Mouse (Mus musculus): Measurements from ENCODE around the gene Gna15. TPM values are rescaled to one million over a fixed set of nuclear protein-coding genes. Genes with fewer than 3 reads are reported as not detected.

Gna15 gene
- total RNA-seq, 2 experiments from 2014 or later, result 1.7 to 2.6 TPM

DNA sequence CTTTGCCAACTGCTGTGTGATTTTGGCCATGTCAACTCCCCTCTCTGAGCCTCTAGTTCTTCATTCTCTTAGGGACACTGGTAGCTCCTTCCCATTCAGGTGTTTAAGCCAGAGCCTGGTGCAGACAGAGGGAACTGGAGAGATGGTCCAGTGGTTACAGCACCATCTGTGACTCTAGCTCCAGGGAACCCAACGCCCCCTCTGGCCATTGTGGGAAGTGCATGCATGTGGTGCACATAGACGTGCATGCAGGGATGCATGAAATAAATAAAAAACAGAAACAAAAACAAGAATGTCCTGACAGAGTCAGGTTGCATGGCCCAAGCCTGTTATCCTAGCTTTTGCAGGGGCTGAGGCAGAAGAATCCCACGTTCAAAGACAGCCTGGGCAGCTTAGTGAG lies 32.3 kb upstream of the Gna15 start:
- no peak for DNase-seq (ENCODE audit: low spot score in 2 of 2)

DNA sequence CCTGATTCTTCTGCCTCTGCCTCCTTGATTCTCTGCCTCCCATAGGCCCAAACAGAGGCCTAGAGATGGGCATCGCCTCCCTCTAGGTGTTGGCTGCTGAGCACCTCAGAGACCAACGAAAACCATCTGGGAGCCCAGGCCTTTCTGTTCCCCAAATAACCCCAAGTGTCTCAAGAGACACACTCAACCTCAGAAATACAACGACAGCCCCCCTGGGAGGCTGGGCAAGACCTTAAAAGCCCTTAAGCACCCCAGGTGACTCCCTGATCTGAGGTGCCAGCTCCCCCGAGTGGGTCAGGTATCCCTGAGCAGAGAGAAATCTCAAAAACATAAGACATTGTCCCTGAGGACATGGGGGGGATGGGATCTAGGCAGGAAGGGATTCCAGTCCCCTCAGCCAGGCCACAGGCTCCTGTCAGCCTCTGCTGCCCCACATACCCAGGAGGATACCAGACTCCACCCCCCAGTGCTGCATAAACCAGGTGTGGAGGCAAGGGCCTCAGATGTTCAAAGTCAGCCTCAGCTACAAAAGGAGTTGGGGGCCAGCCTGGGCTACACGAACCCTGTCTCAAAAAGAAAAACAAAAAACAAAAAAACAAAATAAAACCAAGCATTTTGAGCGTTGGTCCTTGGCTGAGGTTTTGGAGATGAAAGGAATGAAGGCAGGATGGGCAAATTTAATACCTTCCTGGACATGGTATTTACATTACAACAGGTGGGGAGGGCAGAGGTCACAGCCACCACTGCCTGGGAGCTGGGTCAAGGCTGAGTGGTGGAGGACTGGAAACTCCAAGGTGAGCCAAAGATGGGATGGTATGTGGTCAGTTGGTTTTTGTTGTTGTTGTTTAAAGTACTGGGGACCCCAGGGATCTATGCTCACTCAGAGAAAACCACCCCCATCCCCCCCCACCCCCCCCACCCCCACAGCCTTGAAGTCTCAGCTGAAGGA lies 30.1 kb upstream of the Gna15 start:
- no peak for DNase-seq (ENCODE audit: low spot score in 2 of 2)

DNA sequence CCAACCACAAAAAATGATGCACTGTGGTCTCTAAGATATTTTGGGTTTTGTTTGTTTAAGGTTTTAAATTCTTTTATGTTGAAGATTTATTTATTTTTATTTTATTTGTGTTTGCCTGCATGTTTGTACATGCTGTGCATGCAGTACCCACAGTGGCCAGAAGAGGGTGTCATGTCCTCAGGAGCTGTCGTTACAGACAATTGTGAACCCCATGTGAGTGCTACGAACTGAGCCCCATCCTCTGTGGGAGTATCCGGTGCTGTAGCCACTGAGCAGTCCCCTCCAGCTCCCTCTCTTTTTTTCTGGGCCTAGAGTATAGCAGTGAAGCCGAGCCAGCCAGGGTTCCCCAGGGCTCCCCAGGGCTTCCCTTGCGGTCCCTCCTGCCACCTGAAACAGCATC lies 29.2 kb upstream of the Gna15 start:
- no peak for DNase-seq (ENCODE audit: low spot score in 2 of 2)

DNA sequence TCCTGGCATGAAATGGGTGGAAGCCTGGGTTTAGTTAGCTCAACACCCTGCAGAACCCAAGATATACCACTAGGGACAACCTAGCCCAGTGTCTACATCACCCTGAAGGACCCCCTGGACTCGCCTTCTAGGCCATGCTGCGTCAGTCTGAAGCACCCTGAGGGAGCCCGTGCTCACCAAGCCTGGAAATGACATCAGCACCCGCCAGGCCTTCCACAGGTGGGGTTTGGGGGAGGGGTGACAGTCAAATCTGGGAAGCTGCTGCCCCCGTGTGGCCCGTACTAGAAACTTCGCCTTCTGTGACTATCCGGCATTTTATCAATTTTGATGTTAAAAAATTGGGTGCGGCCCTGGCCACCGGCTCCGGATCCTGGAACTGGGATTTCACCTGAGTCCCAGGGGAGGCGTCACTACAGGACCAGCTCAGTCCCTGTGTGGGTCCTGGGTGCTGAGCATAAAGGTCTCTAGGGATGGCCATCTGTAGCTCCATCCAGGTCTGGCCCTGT lies 27.6 kb upstream of the Gna15 start:
- DNase-seq (ENCODE audit: low spot score in 2 of 2), result peak; percentile 67 to 76

DNA sequence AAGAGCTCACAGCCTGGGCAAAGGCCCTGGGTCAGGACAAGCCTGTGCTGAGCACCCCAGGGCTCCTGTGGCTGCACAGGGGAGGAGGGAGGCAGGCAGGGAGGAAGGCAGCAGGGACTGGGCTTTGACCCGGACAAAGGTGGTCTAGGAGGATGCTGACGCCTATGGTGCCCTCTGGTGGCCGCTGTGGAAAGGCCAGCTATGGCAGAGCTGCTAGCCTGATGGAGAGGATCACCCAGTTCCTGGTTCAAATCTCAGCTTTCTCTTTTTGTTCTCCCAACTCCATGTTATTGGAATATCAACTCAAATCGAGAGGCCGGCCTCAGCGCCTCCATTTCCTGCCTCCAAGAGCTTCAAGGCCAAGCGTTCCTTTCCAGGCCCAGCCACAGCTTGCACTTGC lies 26.2 kb upstream of the Gna15 start:
- DNase-seq (ENCODE audit: low spot score in 2 of 2), result peak in 1 of 2 experiments; percentile 76

DNA sequence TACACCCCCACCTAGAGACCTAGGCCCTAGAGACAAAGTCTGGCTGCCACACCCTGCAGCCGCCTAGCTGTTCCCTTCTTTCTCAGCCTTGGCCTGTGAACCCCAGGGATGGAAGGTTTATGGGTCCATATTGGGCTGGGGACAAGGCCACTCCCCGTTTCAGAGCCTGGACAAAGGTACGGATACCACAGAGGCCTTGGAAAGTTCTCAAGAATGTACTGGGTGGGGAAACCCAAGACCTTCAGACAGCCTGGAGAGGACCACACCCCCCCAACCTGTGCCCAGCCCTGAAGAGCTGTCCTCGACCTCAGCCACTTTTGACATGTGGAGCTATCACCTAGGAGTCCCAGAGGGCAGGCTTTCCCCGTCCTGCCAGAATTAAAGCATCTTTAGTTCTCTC lies 24.9 kb upstream of the Gna15 start:
- DNase-seq (ENCODE audit: low spot score in 2 of 2), result no peak

DNA sequence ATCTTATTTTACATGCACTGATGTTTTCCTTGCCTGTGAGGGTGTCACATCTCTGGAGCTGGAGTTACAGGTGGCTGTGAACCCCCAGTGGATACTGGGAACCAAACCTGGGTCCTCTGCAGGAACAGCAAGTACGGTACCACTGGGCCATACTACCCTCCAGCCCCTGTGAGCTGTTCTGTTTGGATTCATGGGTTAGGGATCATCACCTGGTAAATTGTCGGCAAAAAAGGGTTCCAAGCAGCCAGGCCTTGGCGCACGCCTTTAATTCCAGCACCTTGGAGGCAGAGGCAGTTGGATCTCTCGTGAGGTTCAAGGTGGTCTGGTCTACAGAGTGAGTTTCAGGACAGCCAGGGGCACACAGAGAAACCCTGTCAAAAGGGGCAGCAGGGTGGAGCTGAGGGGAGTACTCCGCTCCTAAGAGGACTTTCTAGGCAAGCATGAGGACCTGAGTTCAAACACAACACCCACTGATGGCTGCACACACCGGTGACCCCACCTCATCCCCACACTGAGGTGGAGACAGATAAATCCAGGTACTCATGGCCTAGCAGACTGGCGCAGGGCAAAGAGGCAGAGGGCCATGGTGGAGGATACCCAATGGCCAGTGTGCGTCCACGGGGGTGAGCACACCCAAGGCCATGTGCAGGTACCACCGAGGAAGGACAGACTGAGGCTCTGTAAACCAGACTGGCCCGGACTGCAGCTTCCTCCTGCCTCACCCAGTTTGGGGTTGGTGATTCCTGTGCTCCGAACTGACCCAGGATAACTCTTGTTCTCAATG lies 23.0 kb upstream of the Gna15 start:
- DNase-seq (ENCODE audit: low spot score in 2 of 2), result no peak

DNA sequence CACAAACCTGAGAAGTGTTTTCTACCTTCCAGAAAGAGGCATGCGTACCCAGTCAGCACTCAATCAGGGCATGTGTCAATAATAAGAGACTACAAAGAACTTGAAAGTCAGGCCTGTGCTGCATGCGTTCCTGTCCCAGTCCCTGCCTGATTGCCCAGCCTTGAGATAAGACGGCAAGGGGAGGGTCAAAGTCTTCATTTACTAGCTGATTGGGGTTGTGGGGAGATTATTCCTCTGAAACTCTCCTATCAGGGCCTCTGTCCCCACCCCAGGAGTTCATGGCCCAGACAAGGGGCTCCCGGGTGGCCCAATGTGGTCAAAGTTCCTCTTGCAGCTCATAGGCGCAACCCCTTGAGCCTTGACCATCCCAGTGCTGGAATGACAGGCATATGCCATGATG lies 22.3 kb upstream of the Gna15 start:
- no peak for DNase-seq (ENCODE audit: low spot score in 2 of 2)

DNA sequence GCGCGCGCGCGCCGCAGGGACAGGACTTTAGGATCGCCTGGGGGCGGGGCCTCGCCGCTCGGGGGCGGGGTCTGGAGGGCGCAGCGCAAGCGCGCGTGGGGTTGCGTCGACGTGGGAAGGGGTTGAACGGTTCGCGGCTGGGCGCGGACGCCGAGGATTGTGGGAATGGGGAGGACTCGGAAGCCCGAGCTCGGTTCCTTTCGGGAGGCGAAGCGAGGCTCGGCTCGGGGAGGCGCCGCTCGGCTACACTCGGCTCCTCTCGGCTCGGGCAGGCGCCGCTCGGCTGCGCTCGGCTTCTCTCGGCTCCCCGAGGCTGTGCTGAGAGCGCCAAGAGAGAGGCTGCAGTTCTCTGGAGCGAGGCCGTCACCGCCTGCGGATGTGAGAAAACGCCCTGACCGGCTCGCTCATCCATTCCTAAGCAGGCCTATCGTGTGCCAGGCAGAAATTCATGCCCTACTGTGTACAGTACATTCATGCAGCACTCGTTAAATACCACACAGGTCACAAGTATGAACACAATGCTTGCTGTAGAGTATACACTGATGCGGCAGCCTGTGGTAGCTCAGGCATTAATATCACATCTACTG lies 21.2 kb upstream of the Gna15 start, which contains the start of gene Gna11:
Gene Gna11 (minus strand): TSS at position 30 of the 587 bp plus-strand sequence.
- peak; percentile 99 to 100 for DNase-seq (ENCODE audit: low spot score in 2 of 2)

DNA sequence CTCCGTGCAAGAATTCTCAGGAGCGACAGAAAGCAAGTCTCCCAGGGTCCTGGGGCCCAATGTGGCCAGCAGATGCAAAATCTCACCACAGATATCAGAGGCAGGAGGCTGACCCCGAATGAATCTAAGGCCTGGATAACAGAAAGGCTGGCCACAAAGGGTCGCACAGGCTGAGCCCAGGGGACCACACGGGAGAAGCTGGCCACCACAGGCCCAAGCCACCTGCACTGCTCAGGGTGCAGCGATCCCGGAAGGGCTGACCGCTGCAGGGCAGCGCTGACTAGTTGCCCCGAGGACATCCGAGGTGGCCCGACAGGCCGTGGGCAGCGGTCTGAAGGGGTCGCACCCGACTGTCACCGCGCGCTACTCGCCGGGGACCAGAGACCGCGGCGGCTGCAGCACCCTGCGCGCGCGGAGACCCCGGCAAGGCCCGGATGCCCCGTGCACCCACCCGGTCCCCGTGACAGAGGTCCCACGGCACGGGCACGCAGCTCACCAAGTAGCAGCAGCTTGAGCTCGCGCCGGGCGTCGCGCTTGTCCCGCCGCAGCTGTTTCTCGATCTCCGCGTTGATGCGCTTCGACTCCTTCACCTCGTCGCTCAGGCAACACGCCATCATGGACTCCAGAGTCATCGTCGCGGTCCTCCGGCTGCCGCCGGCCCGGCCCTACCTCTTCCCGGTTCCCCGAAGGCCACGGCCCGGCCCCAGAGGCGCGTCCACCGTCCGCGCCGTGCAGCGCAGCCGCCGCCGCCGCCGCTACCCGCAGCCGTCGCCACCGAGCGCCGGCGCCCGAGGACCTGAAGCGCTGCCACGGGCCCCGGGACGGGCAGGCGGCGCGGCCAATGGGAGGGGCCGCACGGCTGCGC lies 20.5 kb upstream of the Gna15 start:
- DNase-seq (ENCODE audit: low spot score in 2 of 2), result no peak

DNA sequence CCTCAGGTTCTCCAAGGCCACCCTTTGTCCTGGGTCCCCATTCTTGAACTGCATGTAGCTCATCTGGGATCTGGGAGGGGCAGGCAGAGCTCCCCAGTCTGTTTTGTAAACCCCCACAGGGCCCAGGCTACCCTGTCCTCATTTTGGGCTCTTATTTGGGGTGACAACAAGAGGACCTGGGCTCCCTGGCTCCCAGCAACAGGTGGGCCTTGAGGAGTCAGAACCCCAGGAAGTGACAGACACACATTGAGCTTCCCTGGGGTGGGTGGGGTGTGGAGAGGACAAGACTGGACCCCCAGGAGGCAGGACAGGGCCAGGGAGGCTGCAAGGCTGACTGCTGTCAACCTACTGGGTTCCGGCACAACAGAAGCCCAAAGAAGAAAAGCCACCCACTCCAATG lies 19.6 kb upstream of the Gna15 start:
- no peak for DNase-seq (ENCODE audit: low spot score in 2 of 2)

DNA sequence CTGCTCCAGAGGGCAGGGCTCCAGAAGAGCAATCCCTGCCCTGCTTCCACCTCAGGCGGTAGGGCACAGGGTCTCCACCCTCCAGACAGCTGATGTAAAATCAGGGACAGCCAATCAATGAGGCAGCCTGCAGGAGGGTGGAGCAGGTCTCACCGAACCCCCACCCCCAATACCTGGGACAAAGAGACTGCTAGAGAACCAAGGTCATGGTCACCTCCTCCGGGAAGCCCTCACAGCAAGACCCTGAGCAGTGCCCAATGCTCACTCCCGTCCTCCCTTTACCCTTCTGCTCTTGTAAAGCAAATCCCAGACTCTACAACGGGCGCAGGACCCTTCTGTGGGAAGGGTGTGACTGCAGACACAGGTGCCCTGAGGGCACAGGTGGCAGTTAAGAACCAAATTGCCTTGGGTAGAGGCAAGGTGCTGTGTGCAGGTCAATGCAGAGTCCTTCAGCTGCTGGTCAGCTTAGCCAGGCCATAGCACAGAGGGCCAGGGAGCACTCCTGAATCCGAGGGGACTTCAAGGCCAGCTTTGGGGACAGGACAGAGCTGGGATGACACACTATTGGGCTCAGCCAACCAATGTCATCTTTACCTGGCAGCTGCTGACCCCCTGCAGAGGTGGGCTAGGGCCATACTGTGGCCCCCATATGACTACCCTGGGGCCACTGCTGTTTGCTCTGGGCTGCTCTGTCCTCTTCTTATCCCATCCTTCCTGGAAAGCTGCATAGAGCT lies 18.9 kb upstream of the Gna15 start:
- DNase-seq (ENCODE audit: low spot score in 2 of 2), result no peak

DNA sequence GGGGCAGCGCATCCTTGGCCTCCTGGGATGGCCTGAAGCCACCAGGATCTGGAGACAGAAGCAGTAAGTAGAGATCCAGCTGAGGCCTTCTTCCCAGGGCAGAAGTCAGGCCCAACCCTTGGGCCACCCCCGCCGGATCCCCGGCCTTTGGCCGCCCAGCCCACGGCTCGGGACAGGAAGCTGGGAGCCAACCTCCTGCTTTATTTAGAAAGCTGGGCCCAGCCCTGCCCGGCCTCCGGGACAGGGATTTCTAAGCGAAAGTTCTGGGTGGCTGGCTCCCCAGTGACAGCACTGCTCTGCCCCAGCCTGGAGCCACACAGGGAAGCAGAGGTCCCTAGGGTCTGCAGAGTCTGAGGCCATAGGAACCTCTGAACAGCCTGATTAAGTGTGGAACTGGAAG lies 17.8 kb upstream of the Gna15 start:
- peak in 1 of 2 experiments; percentile 56 for DNase-seq (ENCODE audit: low spot score in 2 of 2)

DNA sequence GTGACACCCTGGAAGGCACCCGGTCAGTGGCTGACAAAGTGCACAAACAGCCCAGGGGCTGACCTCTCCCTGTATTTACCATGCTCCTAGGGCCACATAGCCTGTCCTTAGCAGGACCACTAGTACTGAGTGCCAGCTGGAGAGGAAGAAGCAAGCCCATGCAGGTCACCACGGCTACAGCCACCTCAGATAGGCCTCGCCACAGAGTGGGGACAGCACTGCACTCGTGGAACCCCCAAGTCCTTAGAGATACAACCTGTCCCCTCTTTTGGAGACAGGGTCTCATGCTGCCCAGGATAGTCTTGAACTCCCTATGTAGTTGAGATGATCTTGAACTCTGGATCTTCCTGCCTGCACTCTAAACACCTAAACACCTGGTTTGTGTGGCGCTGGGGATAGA lies 17.3 kb upstream of the Gna15 start:
- DNase-seq (ENCODE audit: low spot score in 2 of 2), result no peak

DNA sequence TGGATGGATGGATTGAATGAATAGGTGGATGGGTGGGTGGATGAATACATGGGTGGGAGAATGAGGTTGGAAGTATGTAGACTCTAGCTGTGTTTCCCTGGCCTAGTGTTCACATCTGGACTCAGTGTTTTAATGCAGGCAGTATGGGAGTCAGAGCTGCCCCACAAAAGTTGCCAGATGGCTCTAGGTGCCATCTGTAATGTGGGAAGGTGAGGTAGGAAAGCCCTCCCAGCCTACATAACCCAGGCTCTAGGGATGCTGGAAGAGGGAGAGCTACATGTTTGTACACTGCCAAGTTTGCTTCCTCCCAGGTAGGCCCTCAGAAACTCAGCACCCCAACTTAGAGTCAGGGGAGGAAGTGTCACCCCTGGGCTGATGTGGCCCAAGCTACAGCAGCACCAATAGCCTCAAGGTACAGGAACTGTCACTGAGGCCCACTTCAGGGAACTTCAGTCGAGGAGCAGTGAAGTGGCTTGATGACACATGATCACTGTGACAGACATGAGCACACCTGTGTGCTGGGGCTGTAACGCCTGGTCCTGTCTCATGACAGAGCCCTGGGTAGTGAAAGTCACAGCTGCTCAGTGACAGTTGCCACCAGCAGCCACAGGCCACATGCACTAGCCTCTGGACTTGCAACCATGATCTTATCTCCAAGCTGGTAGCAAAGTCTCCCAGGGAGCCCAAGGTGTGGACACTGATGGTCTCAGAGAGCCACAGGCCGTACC lies 14.5 kb upstream of the Gna15 start:
- DNase-seq (ENCODE audit: low spot score in 2 of 2), result no peak

DNA sequence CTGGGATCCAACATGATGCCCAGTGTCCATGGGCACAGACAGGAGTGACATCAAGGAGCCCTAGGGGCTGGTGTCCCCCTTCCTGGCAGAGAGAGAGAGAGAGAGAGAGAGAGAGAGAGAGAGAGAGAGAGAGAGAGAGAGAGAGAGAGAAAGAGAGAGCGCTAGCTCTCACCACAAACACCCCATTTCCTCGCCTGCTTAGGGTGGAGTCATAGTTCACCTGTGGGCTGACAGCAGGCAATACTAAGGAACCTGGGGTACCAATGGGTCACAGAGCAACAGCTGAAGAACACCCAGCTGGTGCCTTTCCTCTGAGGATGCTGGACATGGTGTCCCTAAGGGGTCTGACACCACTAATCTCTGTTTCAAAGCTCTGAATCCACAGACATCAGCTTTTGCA lies 13.4 kb upstream of the Gna15 start:
- DNase-seq (ENCODE audit: low spot score in 2 of 2), result no peak

DNA sequence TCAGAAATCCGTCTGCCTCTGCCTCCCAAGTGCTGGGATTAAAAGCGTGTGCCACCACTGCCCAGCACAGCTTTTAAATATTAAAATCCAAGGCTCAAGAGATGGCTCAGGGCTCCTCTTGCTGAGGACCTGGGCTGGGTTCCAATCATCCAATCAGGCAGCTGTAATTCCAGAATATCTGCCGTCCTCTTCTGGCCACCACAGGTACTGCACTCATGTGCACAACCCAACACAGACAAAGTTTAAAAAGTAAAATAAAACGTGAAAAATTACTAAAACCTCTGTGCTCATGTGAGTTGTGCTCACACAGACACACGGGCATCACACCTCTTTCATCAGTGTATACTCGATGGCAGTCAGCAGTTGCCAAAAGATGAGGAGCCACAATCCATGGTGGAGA lies 12.7 kb upstream of the Gna15 start:
- DNase-seq (ENCODE audit: low spot score in 2 of 2), result no peak

DNA sequence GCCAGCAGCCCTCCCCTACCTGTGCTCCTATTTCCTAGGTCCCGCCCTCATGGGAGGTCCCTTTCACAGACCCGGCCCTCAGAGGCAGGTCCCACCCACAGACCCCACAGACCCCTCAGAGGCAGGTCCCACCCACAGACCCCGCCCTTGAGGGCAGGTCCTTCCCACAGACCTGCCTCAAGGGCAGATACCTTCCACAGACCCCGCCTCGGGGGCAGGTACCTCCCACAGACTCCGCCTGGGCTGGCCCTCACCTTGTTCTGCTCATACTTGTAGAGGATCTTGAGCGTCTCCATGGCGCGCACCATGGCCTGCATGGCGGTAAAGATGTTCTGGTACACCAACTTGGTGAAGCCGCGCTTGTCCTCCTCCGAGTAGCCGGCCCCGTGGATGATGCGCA lies 10.8 kb upstream of the Gna15 start:
- no peak for DNase-seq (ENCODE audit: low spot score in 2 of 2)

DNA sequence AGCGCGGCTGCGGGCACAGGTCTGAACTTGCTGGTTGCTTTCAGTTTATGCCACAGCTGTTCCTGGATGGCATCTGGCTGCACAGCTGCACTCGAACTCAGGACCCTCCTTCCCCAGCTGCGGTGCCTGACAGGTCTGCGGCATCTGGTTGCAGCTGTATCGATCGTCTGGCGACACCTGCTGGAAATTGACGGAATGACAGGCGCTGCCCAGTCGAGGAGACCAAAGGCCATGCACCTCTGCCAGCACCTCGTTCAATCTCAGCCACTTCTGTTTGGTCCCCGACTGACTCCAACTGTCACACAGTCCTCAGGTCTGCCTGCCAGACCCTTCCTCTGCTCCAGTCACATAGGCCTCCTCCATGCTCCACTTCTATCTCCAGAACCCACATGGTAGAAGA lies 2.8 kb upstream of the Gna15 start:
- DNase-seq (ENCODE audit: low spot score in 2 of 2), result peak; percentile 89 to 95
